ENCODE assay signal across 17 mouse cellular contexts in genomic region chrX:101874147-101874546, GRCm38 (mm10). TPM values are rescaled to one million over a fixed set of nuclear protein-coding genes. Genes with fewer than 3 reads are reported as not detected.
DNase-seq lines count a peak whose midpoint lies in the region; ATAC-seq lines count a peak whose summit lies in the region.
"Had no signal": no experiment of that assay in that cellular context is flagged by ENCODE, and none has a peak within 500 bp of the region (broad histone marks: within the 10 kb centered on the region; RNA-seq: fewer than 3 reads in every experiment).

No protein-coding gene starts in this region.

- peak; percentile 39; the same call in 1 of the 2 replicates for ATAC-seq in heart, embryonic 12.5 days (ENCODE audit: insufficient number of reproducible peaks, low FRiP score)
- no peak for ATAC-seq in kidney, embryonic 15.5 days (replicated peaks; ENCODE audit: low FRiP score)
- peak; percentile 78 for ATAC-seq in liver, embryonic 13.5 days (ENCODE audit: low read depth)
- ATAC-seq in midbrain, embryonic 14.5 days (ENCODE audit: low FRiP score, low TSS enrichment), result no peak
- ATAC-seq: forebrain, embryonic 16.5 days; midbrain, embryonic 13.5 days had no signal

- DNase-seq in heart, adult 9 months (ENCODE audit: low spot score in 2 of 2), result no peak
- DNase-seq in kidney, adult 9 months, result no peak
- peak; percentile 65 for DNase-seq in MEL-GATA-1-ER (ENCODE audit: extremely low read depth, low read depth)
- DNase-seq in liver, embryonic 13.5 days, result no peak
- DNase-seq in thymus, postnatal 10 days (ENCODE audit: low spot score in 2 of 2), result no peak
- DNase-seq in midbrain, embryonic 14.5 days, result no peak
- DNase-seq: adrenal gland, postnatal 10 days; cerebellum, adult 18-20 months; kidney, postnatal 25 days; layer of hippocampus, adult 9-11 months; right cerebral cortex, postnatal 4 days had no signal

- 38% methylated on average over 3 of the region's 3 CpGs for WGBS in heart, embryonic 12.5 days
- 39% methylated on average over 3 of the region's 3 CpGs for WGBS in kidney, embryonic 15.5 days
- 35% methylated on average over 3 of the region's 3 CpGs for WGBS in liver, embryonic 13.5 days (ENCODE audit: insufficient replicate concordance)
- 80% methylated on average over 3 of the region's 3 CpGs for WGBS in midbrain, embryonic 14.5 days

- H3K36me3 ChIP-seq in heart, embryonic 12.5 days, result no peaks in the 10 kb centered on the region
- no peaks in the 10 kb centered on the region for H3K36me3 ChIP-seq in kidney, embryonic 15.5 days
- H3K36me3 ChIP-seq in liver, embryonic 13.5 days, result no peaks in the 10 kb centered on the region
- no peaks in the 10 kb centered on the region for H3K36me3 ChIP-seq in midbrain, embryonic 14.5 days (ENCODE audit: control insufficient read depth, insufficient read depth, low read length)
- H3K36me3 ChIP-seq: hindbrain, embryonic 10.5 days; midbrain, embryonic 13.5 days had no signal

- no peak overlapping the region for H3K4me3 ChIP-seq in heart, embryonic 12.5 days
- H3K4me3 ChIP-seq in kidney, embryonic 15.5 days (replicated peaks), result no peak overlapping the region
- no peak overlapping the region for H3K4me3 ChIP-seq in liver, embryonic 13.5 days (replicated peaks)
- no peak overlapping the region for H3K4me3 ChIP-seq in midbrain, embryonic 14.5 days (replicated peaks; ENCODE audit: low read depth, low read length)
- H3K4me3 ChIP-seq: hindbrain, embryonic 10.5 days; midbrain, embryonic 13.5 days had no signal

- 0 out of 2 replicates have a peak, but pooled peaks cover 5% of the 10 kb centered on the region for H3K27me3 ChIP-seq in heart, embryonic 12.5 days (replicated peaks)
- H3K27me3 ChIP-seq in kidney, embryonic 15.5 days, result peaks cover 50% of the 10 kb centered on the region
- peaks cover 32% of the 10 kb centered on the region for H3K27me3 ChIP-seq in liver, embryonic 13.5 days
- 0 out of 2 replicates have a peak, but pooled peaks cover 7% of the 10 kb centered on the region for H3K27me3 ChIP-seq in midbrain, embryonic 14.5 days (ENCODE audit: control insufficient read depth, insufficient read depth, low read length)

- peak overlapping the region; percentile 60 for H3K27ac ChIP-seq in heart, embryonic 12.5 days (ENCODE audit: poor library complexity, severe bottlenecking)
- peak overlapping the region; percentile 62 for H3K27ac ChIP-seq in kidney, embryonic 15.5 days
- no peak overlapping the region for H3K27ac ChIP-seq in liver, embryonic 13.5 days
- no peak overlapping the region for H3K27ac ChIP-seq in midbrain, embryonic 14.5 days (replicated peaks; ENCODE audit: low read depth, low read length)
- H3K27ac ChIP-seq: hindbrain, embryonic 10.5 days; macrophage; midbrain, embryonic 13.5 days had no signal

- H3K9me3 ChIP-seq in heart, embryonic 12.5 days (replicated peaks), result no peaks in the 10 kb centered on the region
- no peaks in the 10 kb centered on the region for H3K9me3 ChIP-seq in kidney, embryonic 15.5 days (replicated peaks)
- no peaks in the 10 kb centered on the region for H3K9me3 ChIP-seq in liver, embryonic 13.5 days (replicated peaks)
- H3K9me3 ChIP-seq in midbrain, embryonic 14.5 days (ENCODE audit: control insufficient read depth, low read length), result no peaks in the 10 kb centered on the region
- H3K9me3 ChIP-seq: hindbrain, embryonic 10.5 days; midbrain, embryonic 13.5 days had no signal

- no peak overlapping the region for H3K9ac ChIP-seq in heart, embryonic 12.5 days
- H3K9ac ChIP-seq in kidney, embryonic 15.5 days, result no peak overlapping the region
- H3K9ac ChIP-seq in liver, embryonic 13.5 days, result no peak overlapping the region
- H3K9ac ChIP-seq in midbrain, embryonic 14.5 days (replicated peaks; ENCODE audit: low read length), result no peak overlapping the region
- H3K9ac ChIP-seq: midbrain, embryonic 13.5 days had no signal

- H3K4me2 ChIP-seq in heart, embryonic 12.5 days, result no peak overlapping the region
- no peak overlapping the region for H3K4me2 ChIP-seq in kidney, embryonic 15.5 days
- no peak overlapping the region for H3K4me2 ChIP-seq in liver, embryonic 13.5 days
- no peak overlapping the region for H3K4me2 ChIP-seq in midbrain, embryonic 14.5 days (ENCODE audit: low read length)
- H3K4me2 ChIP-seq: midbrain, embryonic 13.5 days had no signal

- H3K4me1 ChIP-seq in heart, embryonic 12.5 days (replicated peaks), result peaks cover 42% of the 10 kb centered on the region
- peaks cover 16% of the 10 kb centered on the region for H3K4me1 ChIP-seq in kidney, embryonic 15.5 days
- H3K4me1 ChIP-seq in liver, embryonic 13.5 days (replicated peaks), result peaks cover 6% of the 10 kb centered on the region; the same call in 1 of the 2 replicates
- no peaks in the 10 kb centered on the region for H3K4me1 ChIP-seq in midbrain, embryonic 14.5 days (ENCODE audit: control insufficient read depth, insufficient read depth, low read length)
- H3K4me1 ChIP-seq: hindbrain, embryonic 10.5 days; midbrain, embryonic 13.5 days had no signal

RNA-seq across cellular contexts. Expression of gene Nhsl2, which starts 25.0 kb away (rescaled TPM):
- 23.6 and 25.5 TPM in 2 replicates for polyA plus RNA-seq in heart, embryonic 12.5 days (2016; fragmentation: Nextera tagmentation; extraction: Ambion mirVana)
- 12.2 and 12.9 TPM in 2 replicates for polyA plus RNA-seq in kidney, embryonic 15.5 days (2015; fragmentation: Nextera tagmentation; extraction: Ambion mirVana)
- polyA plus RNA-seq in liver, embryonic 13.5 days (2015; fragmentation: Nextera tagmentation; extraction: Ambion mirVana), result 0.76 and 1.4 TPM in 2 replicates
- 5.8 and 7.8 TPM in 2 replicates for polyA plus RNA-seq in midbrain, embryonic 14.5 days (2014; fragmentation: Nextera tagmentation; extraction: Ambion mirVana)

Comparison
In these comparisons a context has a peak if more than half of its experiments do, and no peak if none do; other contexts are left out.
1. ATAC-seq: peak in heart, embryonic 12.5 days (single experiment) and liver, embryonic 13.5 days (single experiment); none in kidney, embryonic 15.5 days (single experiment) and midbrain, embryonic 14.5 days (single experiment).
2. H3K27ac ChIP-seq: peak in heart, embryonic 12.5 days (single experiment) and kidney, embryonic 15.5 days (single experiment); none in liver, embryonic 13.5 days (single experiment) and midbrain, embryonic 14.5 days (single experiment).